Comparison of ENCODE assay signal across 9 mouse cellular contexts in genomic region chr9:121058116-121058515, GRCm38 (mm10).
DNase-seq lines count a peak whose midpoint lies in the region; ATAC-seq lines count a peak whose summit lies in the region.
"Had no signal": no experiment of that assay in that cellular context is flagged by ENCODE, and none has a peak within 500 bp of the region (broad histone marks: within the 10 kb centered on the region; RNA-seq: fewer than 3 reads in every experiment).

No protein-coding gene starts in this region.

- H3K27me3 ChIP-seq in heart, embryonic 10.5 days (ENCODE audit: insufficient read depth, poor library complexity, severe bottlenecking), result no peaks in the 10 kb centered on the region
- H3K27me3 ChIP-seq in limb, embryonic 10.5 days (ENCODE audit: low read depth, poor library complexity, severe bottlenecking), result no peaks in the 10 kb centered on the region
- no peaks in the 10 kb centered on the region for H3K27me3 ChIP-seq in liver, embryonic 11.5 days (replicated peaks; ENCODE audit: control insufficient read depth, insufficient read depth, low read length)

- 75% methylated on average over 7 of the region's 7 CpGs for WGBS in heart, embryonic 10.5 days
- 90% methylated on average over 7 of the region's 7 CpGs for WGBS in limb, embryonic 10.5 days
- 89% methylated on average over 7 of the region's 7 CpGs for WGBS in liver, embryonic 11.5 days

- no peak overlapping the region for H3K9ac ChIP-seq in liver, embryonic 11.5 days (ENCODE audit: low read depth, low read length)

- H3K4me1 ChIP-seq in heart, embryonic 10.5 days, result peaks cover 23% of the 10 kb centered on the region
- H3K4me1 ChIP-seq in limb, embryonic 10.5 days, result peaks cover 24% of the 10 kb centered on the region
- no peaks in the 10 kb centered on the region; the same call in 1 of the 2 replicates for H3K4me1 ChIP-seq in liver, embryonic 11.5 days (replicated peaks; ENCODE audit: control insufficient read depth, insufficient read depth, low read length)

- no peak overlapping the region; the same call in 1 of the 2 replicates for H3K27ac ChIP-seq in heart, embryonic 10.5 days
- H3K27ac ChIP-seq in limb, embryonic 10.5 days, result no peak overlapping the region; the same call in 1 of the 2 replicates
- H3K27ac ChIP-seq in liver, embryonic 11.5 days (ENCODE audit: low read depth, low read length), result no peak overlapping the region

- ATAC-seq in liver, embryonic 11.5 days (replicated peaks; ENCODE audit: low FRiP score), result no peak

- DNase-seq in adrenal gland, postnatal 14 days, result peak; percentile 46
- DNase-seq in adrenal gland, adult 18-20 months (ENCODE audit: low spot score in 2 of 2), result no peak
- peak; percentile 86 for DNase-seq in MN1 (ENCODE audit: low spot score)
- peak; percentile 58 for DNase-seq in heart, embryonic 10.5 days (ENCODE audit: low spot score)
- peak; percentile 27 for DNase-seq in limb, embryonic 10.5 days (ENCODE audit: low spot score)
- DNase-seq in B cell, adult 2 months, result no peak
- no peak for DNase-seq in liver, embryonic 11.5 days (ENCODE audit: low spot score)
- no peak for DNase-seq in spleen, postnatal 14 days (ENCODE audit: low spot score in 2 of 2)
- DNase-seq: right cerebral cortex, adult 18-20 months had no signal

- no peaks in the 10 kb centered on the region for H3K36me3 ChIP-seq in heart, embryonic 10.5 days
- no peaks in the 10 kb centered on the region for H3K36me3 ChIP-seq in limb, embryonic 10.5 days
- no peaks in the 10 kb centered on the region for H3K36me3 ChIP-seq in liver, embryonic 11.5 days (ENCODE audit: control insufficient read depth, insufficient read depth, low read length)

- no peak overlapping the region for H3K4me2 ChIP-seq in liver, embryonic 11.5 days

- H3K9me3 ChIP-seq in heart, embryonic 10.5 days, result no peaks in the 10 kb centered on the region
- H3K9me3 ChIP-seq in limb, embryonic 10.5 days (replicated peaks), result no peaks in the 10 kb centered on the region
- no peaks in the 10 kb centered on the region for H3K9me3 ChIP-seq in liver, embryonic 11.5 days (ENCODE audit: control insufficient read depth, low read length)

- no peak overlapping the region for H3K4me3 ChIP-seq in heart, embryonic 10.5 days
- H3K4me3 ChIP-seq in limb, embryonic 10.5 days, result no peak overlapping the region
- no peak overlapping the region for H3K4me3 ChIP-seq in liver, embryonic 11.5 days (ENCODE audit: low read depth, low read length)

Comparison
In these comparisons a context has a peak if more than half of its experiments do, and no peak if none do; other contexts are left out.
1. DNase-seq: peak in adrenal gland, postnatal 14 days (single experiment), MN1 (single experiment), heart, embryonic 10.5 days (single experiment) and limb, embryonic 10.5 days (single experiment); none in adrenal gland, adult 18-20 months (0 of 2), B cell, adult 2 months (0 of 2), liver, embryonic 11.5 days (single experiment) and spleen, postnatal 14 days (0 of 2).